Mouse (Mus musculus) embryonic fibroblast, embryonic 13.5 days (primary cell): ENCODE measurements around the gene Tnip3. TPM values are rescaled to one million over a fixed set of nuclear protein-coding genes. Genes with fewer than 3 reads are reported as not detected.
A peak's percentile ranks its signal among the peaks of the same experiment; 100 is the strongest.

ENCODE experiments used
- H3K27ac ChIP-seq: 2 replicates; pipeline ENCODE4 v1.5.1; 2012; ENCODE audit warnings: low read length, control low read depth, inconsistent platforms; ENCODE audit not compliant: insufficient read depth
- H3K4me1 ChIP-seq: 2 replicates; pipeline ENCODE4 v1.6.1; 2011; ENCODE audit warnings: low read length; ENCODE audit not compliant: control insufficient read depth, insufficient read depth
- H3K4me3 ChIP-seq: 2 replicates; pipeline ENCODE4 v1.5.1; 2011; ENCODE audit warnings: mild to moderate bottlenecking, control low read depth, low read length; ENCODE audit not compliant: insufficient read depth
- CTCF ChIP-seq: IDR thresholded peaks from 2 replicates; pipeline ENCODE4 v1.5.1; 2011; ENCODE audit warnings: mild to moderate bottlenecking, control low read depth, low read length, moderate library complexity, borderline replicate concordance; ENCODE audit not compliant: insufficient read depth
- POLR2A ChIP-seq: IDR thresholded peaks from 2 replicates; pipeline ENCODE4 v1.6.1; 2011; ENCODE audit warnings: low read depth, mild to moderate bottlenecking, control low read depth, low read length, moderate library complexity
- polyA plus RNA-seq: library from polyadenylated mRNA; stranded (reverse); fragments of >200 nt; gene quantifications from 2 replicates; pipeline ENCODE4 v1.2.4, GENCODE M21; 2011; ENCODE audit warnings: low read depth; ENCODE audit not compliant: missing spikeins, insufficient read length

Gene Tnip3
- polyA plus RNA-seq, 1 experiment, result 0.54 TPM

- TF ChIP-seq POLR2A (no peak), CTCF (no peak)
- no peak overlapping the region for H3K4me3 ChIP-seq
- peak overlapping the region; percentile 8; the same call in 1 of the 2 replicates for H3K27ac ChIP-seq
- H3K4me1 ChIP-seq, result peaks cover 5% of the 10 kb centered on the region; the same call in 1 of the 2 replicates
These were observed 75.0 kb downstream of the Tnip3 start for GRCm38 (mm10) chr6:65599865-65600739.

DNA sequence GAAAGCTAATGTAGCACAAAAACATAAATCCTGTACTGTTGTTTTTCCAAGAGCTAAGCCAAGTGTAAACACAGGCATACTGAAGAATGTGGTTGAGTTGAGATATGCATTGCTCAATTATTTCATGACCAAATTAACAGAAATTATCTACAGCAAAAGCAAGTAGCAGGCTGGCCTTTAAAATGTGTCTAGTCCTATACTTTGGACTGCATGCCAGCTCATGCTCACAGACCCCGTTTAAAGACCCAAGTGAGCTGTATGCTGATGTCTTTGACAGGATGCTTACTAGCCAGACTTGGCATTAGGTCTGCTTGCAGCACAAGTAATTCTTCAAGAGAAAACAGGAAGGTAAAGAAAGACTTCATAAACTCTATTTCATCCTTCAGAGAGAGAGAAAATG is 75.8 kb downstream of the Tnip3 start:
- no peak for TF ChIP-seq CTCF
- TF ChIP-seq POLR2A, result no peak
- H3K4me3 ChIP-seq, result no peak overlapping the region
- peaks cover 9% of the 10 kb centered on the region; the same call in 1 of the 2 replicates for H3K4me1 ChIP-seq
- no peak overlapping the region for H3K27ac ChIP-seq

- no peak for TF ChIP-seq CTCF
- TF ChIP-seq POLR2A, result no peak
- Histone ChIP-seq H3K4me1 (peaks cover 8% of the 10 kb centered on the region; the same call in 1 of the 2 replicates), H3K27ac (peak overlapping the region; percentile 78), H3K4me3 (no peak overlapping the region)
These were observed 80.7 kb downstream of the Tnip3 start for GRCm38 (mm10) chr6:65605778-65606177.

DNA sequence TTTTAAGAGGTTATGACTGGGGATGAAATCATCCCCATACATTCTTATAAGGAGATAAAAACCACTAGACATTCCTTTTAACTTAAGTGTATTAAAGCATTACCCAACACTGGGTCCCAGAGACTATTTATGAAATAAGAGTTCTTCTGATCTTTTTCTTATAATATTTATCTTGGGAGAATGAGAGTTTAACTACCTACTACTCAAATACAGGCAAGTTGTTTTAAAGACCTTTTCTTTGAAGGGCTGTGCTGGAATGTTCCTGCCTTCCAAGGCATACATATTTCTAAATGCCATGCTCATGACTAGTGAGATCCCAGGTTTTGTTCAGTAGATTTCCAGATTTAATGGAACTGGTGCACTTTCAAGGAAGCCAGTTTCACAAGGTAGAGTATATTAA is 81.8 kb downstream of the Tnip3 start:
- Histone ChIP-seq H3K4me3 (no peak overlapping the region), H3K27ac (peak overlapping the region; percentile 95; the same call in 1 of the 2 replicates), H3K4me1 (peaks cover 8% of the 10 kb centered on the region; the same call in 1 of the 2 replicates)
- TF ChIP-seq POLR2A (no peak), CTCF (no peak)

- no peak for TF ChIP-seq POLR2A
- no peak for TF ChIP-seq CTCF
- Histone ChIP-seq H3K27ac (peak overlapping the region; percentile 71; the same call in 1 of the 2 replicates), H3K4me1 (peaks cover 5% of the 10 kb centered on the region), H3K4me3 (no peak overlapping the region)
These were observed 86.7 kb downstream of the Tnip3 start for GRCm38 (mm10) chr6:65611834-65612233.

- Histone ChIP-seq H3K4me3 (no peak overlapping the region), H3K4me1 (peaks cover 2% of the 10 kb centered on the region; the same call in 1 of the 2 replicates), H3K27ac (no peak overlapping the region)
- TF ChIP-seq POLR2A, result no peak
- TF ChIP-seq CTCF, result no peak
These were observed 88.9 kb downstream of the Tnip3 start for GRCm38 (mm10) chr6:65613924-65614585.

DNA sequence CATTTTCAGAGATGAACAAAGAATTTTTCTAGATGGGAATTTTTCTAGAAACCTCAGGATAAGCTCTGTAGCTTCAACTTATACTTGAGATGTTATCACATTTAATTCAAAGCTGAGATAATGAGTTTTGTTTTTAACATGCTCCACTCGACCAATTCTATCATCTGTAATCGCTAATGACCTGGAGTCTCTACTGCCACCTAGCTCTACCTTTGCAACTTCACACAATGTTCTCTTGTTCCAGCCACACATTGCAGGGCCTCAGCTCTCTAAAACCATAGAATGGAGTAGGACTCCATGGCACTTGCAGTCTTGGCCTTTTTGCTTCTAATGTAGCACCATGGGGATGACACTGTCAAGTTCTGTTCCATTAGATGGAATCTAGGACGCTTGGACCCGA is 90.5 kb downstream of the Tnip3 start:
- peaks cover 2% of the 10 kb centered on the region; the same call in 1 of the 2 replicates for H3K4me1 ChIP-seq
- no peak overlapping the region for H3K4me3 ChIP-seq
- no peak overlapping the region for H3K27ac ChIP-seq
- TF ChIP-seq POLR2A (no peak), CTCF (no peak)

GRCm38 (mm10) chr6:65621260-65621659 is 96.1 kb downstream of the Tnip3 start:
- Histone ChIP-seq H3K4me3 (no peak overlapping the region), H3K27ac (no peak overlapping the region), H3K4me1 (no peaks in the 10 kb centered on the region)
- TF ChIP-seq CTCF (no peak), POLR2A (no peak)

DNA sequence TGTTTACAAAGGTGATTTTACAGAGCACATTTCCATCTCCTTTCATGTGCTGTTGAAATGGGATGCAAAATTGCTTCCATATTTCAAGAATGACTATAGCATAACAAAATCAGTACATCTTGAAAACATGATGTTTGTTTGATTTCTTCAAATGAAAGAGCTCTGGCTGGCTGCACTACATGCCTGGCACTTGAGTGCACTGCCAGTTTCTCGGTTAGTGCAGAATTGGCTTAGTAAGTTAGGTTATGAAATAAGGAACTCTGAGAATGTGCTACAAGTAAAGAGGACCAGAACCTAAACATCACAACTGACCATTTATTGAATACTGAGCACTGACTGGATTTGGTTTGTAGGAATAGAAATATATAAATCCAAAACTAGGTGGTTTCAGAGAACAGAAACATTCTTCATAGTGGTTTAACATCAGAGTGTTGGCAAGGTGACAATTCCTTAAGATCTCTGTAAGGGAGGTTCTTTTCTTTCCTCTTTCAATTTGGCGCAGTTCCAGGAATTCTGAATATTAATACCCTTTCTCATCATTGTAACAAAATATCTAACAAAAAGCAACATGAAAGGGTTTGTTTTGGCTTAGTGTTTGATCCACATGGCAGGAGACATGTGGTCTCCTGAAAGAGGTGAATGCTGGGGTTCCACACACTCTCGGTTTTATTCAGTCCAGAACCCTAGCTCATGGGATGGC is 98.1 kb downstream of the Tnip3 start:
- no peak overlapping the region for H3K4me3 ChIP-seq
- no peaks in the 10 kb centered on the region for H3K4me1 ChIP-seq
- H3K27ac ChIP-seq, result no peak overlapping the region
- TF ChIP-seq CTCF (no peak), POLR2A (no peak)
